Mouse (Mus musculus): ENCODE results near the gene Ttn. TPM values are rescaled to one million over a fixed set of nuclear protein-coding genes. Genes with fewer than 3 reads are reported as not detected.

The Ttn gene
- polyA plus RNA-seq, 1 experiment from 2014 or later: 717 TPM

- H3K9me3 ChIP-seq (replicated peaks; ENCODE audit: control insufficient read depth, low read length): no peaks in the 10 kb centered on the region
- H3K4me1 ChIP-seq (ENCODE audit: control insufficient read depth, insufficient read depth, low read length): no peaks in the 10 kb centered on the region
- H3K4me3 ChIP-seq (ENCODE audit: low read length): no peak overlapping the region
- H3K27me3 ChIP-seq (ENCODE audit: control insufficient read depth, insufficient read depth, low read length): no peaks in the 10 kb centered on the region
- 74% methylated on average over 4 of the region's 4 CpGs for WGBS
- H3K4me2 ChIP-seq (ENCODE audit: low read depth, low read length): no peak overlapping the region
- ATAC-seq (replicated peaks; ENCODE audit: extremely low read depth, insufficient read depth, low FRiP score): no peak
- H3K27ac ChIP-seq (ENCODE audit: low read length): 0 out of 2 replicates have a peak overlapping the region, but pooled peaks have one; percentile 12
- no peak overlapping the region for H3K9ac ChIP-seq (ENCODE audit: low read length)
- peaks cover 50% of the 10 kb centered on the region for H3K36me3 ChIP-seq (ENCODE audit: control insufficient read depth, insufficient read depth)
Observed at GRCm38 (mm10) chr2:76850066-76850465, 132.3 kb downstream of the Ttn start.

DNA sequence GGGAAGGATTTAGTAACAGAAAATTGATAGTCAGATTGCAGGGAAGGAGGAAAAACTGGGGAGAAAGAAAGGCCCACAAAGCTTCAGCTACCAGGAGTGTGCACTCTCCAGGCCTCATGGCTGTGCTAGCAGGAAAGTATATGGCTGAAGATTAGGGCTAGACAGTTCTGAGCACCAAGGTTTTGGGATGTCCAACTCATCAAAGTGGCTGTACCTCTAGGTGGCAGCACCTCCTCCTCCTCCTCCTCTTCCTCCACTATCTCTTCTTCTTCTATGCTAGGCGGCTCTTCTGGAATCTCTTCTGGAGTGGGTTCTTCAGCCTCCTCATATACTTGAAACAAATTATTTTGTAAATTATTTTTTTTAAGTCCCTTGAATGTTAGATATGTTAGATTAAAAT lies 139.2 kb downstream of the Ttn start:
- Histone ChIP-seq H3K4me3 (ENCODE audit: low read length) (no peak overlapping the region), H3K27ac (ENCODE audit: low read length) (no peak overlapping the region), H3K9ac (ENCODE audit: low read length) (no peak overlapping the region), H3K27me3 (ENCODE audit: control insufficient read depth, insufficient read depth, low read length) (no peaks in the 10 kb centered on the region), H3K9me3 (replicated peaks; ENCODE audit: control insufficient read depth, low read length) (no peaks in the 10 kb centered on the region), H3K4me2 (ENCODE audit: low read depth, low read length) (no peak overlapping the region), H3K36me3 (ENCODE audit: control insufficient read depth, insufficient read depth) (peaks cover 40% of the 10 kb centered on the region), H3K4me1 (ENCODE audit: control insufficient read depth, insufficient read depth, low read length) (no peaks in the 10 kb centered on the region)
- ATAC-seq (replicated peaks; ENCODE audit: extremely low read depth, insufficient read depth, low FRiP score): no peak
- 41% methylated on average over 1 of the region's 1 CpGs for WGBS

DNA sequence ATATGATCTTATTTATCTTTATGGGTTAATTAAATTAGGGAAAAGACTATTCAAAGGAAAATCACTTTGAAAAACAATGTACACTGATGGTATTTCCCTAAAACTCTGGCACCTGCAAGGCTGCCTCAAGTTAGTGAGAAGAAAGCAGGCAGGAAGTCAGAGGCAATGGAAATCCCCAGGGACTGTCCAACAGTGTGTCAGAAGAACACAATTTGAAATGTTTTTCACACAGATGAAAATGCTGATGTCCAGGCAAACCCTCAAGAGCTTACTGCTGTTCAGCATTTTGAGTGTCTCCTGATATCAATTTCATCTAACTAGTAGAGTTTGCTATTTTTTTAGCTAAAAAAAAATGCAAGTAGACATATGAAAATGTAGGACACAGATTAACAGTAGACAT lies 161.9 kb downstream of the Ttn start:
- H3K4me2 ChIP-seq (ENCODE audit: low read depth, low read length): no peak overlapping the region
- H3K27me3 ChIP-seq (ENCODE audit: control insufficient read depth, insufficient read depth, low read length): no peaks in the 10 kb centered on the region
- H3K9ac ChIP-seq (ENCODE audit: low read length): no peak overlapping the region
- H3K27ac ChIP-seq (ENCODE audit: low read length): no peak overlapping the region
- no peak for ATAC-seq (replicated peaks; ENCODE audit: extremely low read depth, insufficient read depth, low FRiP score)
- H3K4me1 ChIP-seq (ENCODE audit: control insufficient read depth, insufficient read depth, low read length): no peaks in the 10 kb centered on the region
- no peaks in the 10 kb centered on the region for H3K9me3 ChIP-seq (replicated peaks; ENCODE audit: control insufficient read depth, low read length)
- peaks cover 44% of the 10 kb centered on the region for H3K36me3 ChIP-seq (ENCODE audit: control insufficient read depth, insufficient read depth)
- H3K4me3 ChIP-seq (ENCODE audit: low read length): no peak overlapping the region

DNA sequence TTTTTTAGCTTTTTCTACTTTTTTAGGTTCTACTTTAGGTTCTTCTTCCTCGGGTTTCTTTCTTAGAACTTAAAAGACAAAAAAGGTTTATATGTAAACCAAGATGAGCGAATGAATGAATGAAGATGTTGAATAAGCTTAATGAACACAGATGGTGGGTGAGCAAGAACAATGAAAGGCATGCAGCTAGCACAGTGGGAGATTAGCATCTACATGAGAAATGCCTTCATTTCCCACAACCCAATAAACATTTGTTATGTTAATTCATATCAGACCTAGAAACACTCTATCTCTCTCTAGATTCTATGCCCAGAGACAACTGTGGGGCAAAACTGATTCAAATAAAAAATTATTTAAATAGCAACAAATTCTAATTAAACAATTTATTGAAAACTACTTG lies 164.6 kb downstream of the Ttn start:
- Histone ChIP-seq H3K4me2 (ENCODE audit: low read depth, low read length) (no peak overlapping the region), H3K4me3 (ENCODE audit: low read length) (no peak overlapping the region), H3K4me1 (ENCODE audit: control insufficient read depth, insufficient read depth, low read length) (no peaks in the 10 kb centered on the region), H3K9me3 (replicated peaks; ENCODE audit: control insufficient read depth, low read length) (no peaks in the 10 kb centered on the region), H3K36me3 (ENCODE audit: control insufficient read depth, insufficient read depth) (peaks cover 42% of the 10 kb centered on the region), H3K27ac (ENCODE audit: low read length) (no peak overlapping the region), H3K27me3 (ENCODE audit: control insufficient read depth, insufficient read depth, low read length) (no peaks in the 10 kb centered on the region), H3K9ac (ENCODE audit: low read length) (no peak overlapping the region)
- 71% methylated on average over 2 of the region's 2 CpGs for WGBS
- no peak for ATAC-seq (replicated peaks; ENCODE audit: extremely low read depth, insufficient read depth, low FRiP score)

DNA sequence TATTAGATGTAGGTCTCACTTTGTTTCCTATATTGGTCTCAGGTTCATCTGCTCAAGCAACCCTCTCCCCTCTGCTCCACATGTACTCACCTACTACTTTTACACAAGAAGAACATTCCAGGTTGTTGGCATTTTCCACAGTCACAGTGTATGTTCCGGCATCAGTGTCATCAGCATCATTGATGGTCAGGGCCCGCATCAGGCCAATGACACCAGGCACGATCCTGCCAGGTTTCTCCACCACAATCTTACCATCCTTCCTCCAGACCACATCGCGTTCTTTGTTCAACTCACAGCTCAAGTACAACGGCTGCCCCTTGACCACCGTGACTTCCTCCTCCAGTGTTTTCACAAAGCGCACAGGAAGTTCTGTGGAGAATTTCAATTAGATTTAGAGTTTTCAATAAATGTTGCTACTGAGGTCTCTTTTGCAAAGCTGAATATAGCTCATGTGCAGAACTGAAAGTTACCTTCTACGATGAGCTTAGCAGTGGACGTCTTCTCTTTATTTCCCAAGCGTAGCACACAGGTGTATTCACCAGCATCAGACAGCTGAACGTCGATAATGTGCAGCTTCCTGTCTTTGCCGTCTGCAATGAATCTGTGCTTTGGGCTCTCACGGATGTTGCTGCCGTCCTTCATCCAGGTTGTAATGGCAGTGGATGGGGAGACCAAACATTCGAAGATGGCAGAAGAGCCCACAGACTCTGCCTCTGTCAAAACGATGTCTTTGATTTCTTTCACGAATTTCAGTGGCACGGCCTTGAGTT lies 168.1 kb downstream of the Ttn start:
- ATAC-seq (replicated peaks; ENCODE audit: extremely low read depth, insufficient read depth, low FRiP score): no peak
- no peak overlapping the region for H3K4me2 ChIP-seq (ENCODE audit: low read depth, low read length)
- H3K36me3 ChIP-seq (ENCODE audit: control insufficient read depth, insufficient read depth): peaks cover 56% of the 10 kb centered on the region
- WGBS: 81% methylated on average over 20 of the region's 20 CpGs
- H3K4me1 ChIP-seq (ENCODE audit: control insufficient read depth, insufficient read depth, low read length): peaks cover 4% of the 10 kb centered on the region
- H3K27ac ChIP-seq (ENCODE audit: low read length): no peak overlapping the region
- H3K9ac ChIP-seq (ENCODE audit: low read length): no peak overlapping the region
- no peaks in the 10 kb centered on the region for H3K27me3 ChIP-seq (ENCODE audit: control insufficient read depth, insufficient read depth, low read length)
- no peaks in the 10 kb centered on the region for H3K9me3 ChIP-seq (replicated peaks; ENCODE audit: control insufficient read depth, low read length)
- no peak overlapping the region for H3K4me3 ChIP-seq (ENCODE audit: low read length)

DNA sequence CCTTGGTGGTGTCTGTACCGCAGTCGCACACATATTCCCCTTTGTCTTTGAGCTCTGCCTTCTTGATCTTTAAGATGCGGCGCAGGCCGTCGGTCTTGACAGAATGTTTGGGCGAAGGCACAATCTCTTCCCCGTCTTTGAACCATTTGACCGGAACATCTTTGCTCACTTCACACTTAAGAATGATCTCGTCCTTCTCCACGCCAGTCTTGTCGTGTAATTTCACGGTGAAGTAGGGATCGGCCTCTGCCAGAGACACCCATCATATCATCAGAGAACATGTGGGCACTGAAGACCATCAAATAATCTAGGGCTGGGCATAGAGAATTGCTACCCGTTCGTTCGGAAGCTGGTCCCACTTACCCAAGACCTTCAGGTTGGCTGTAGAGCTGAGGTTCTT lies 171.2 kb downstream of the Ttn start:
- Histone ChIP-seq H3K4me1 (ENCODE audit: control insufficient read depth, insufficient read depth, low read length) (peaks cover 11% of the 10 kb centered on the region), H3K9me3 (replicated peaks; ENCODE audit: control insufficient read depth, low read length) (no peaks in the 10 kb centered on the region), H3K36me3 (ENCODE audit: control insufficient read depth, insufficient read depth) (peaks cover 52% of the 10 kb centered on the region), H3K27ac (ENCODE audit: low read length) (peak overlapping the region; percentile 20), H3K4me3 (ENCODE audit: low read length) (no peak overlapping the region), H3K4me2 (ENCODE audit: low read depth, low read length) (no peak overlapping the region), H3K27me3 (ENCODE audit: control insufficient read depth, insufficient read depth, low read length) (no peaks in the 10 kb centered on the region), H3K9ac (ENCODE audit: low read length) (no peak overlapping the region)
- 83% methylated on average over 17 of the region's 17 CpGs for WGBS
- ATAC-seq (replicated peaks; ENCODE audit: extremely low read depth, insufficient read depth, low FRiP score): no peak

DNA sequence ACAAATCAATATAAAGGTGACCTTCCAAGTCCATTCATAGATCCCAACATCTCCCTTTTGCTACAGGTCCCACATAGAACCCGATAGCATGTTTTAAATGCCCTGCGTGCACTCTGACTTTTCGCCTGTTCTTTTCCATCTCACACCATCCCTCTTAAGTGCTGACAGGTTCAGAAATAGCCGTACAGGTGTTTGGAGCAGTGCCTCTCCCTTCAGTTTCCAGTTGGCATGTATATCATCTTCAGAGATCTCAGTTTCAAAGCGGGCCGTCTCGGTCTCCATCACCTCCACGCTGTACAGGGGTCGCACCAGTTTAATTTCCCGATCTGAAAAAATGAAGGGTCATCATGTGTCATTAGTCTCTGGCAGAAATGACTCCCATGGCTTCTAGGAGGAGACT lies 174.0 kb downstream of the Ttn start:
- ATAC-seq (replicated peaks; ENCODE audit: extremely low read depth, insufficient read depth, low FRiP score): peak; percentile 24; the same call in 1 of the 2 replicates
- peak overlapping the region; percentile 72 for H3K27ac ChIP-seq (ENCODE audit: low read length)
- H3K27me3 ChIP-seq (ENCODE audit: control insufficient read depth, insufficient read depth, low read length): no peaks in the 10 kb centered on the region
- H3K4me2 ChIP-seq (ENCODE audit: low read depth, low read length): peak overlapping the region; percentile 31
- H3K36me3 ChIP-seq (ENCODE audit: control insufficient read depth, insufficient read depth): peaks cover 37% of the 10 kb centered on the region
- no peaks in the 10 kb centered on the region for H3K9me3 ChIP-seq (replicated peaks; ENCODE audit: control insufficient read depth, low read length)
- no peak overlapping the region for H3K4me3 ChIP-seq (ENCODE audit: low read length)
- H3K9ac ChIP-seq (ENCODE audit: low read length): peak overlapping the region; percentile 20; the same call in 1 of the 2 replicates
- H3K4me1 ChIP-seq (ENCODE audit: control insufficient read depth, insufficient read depth, low read length): peaks cover 11% of the 10 kb centered on the region
- WGBS: 50% methylated on average over 10 of the region's 10 CpGs

DNA sequence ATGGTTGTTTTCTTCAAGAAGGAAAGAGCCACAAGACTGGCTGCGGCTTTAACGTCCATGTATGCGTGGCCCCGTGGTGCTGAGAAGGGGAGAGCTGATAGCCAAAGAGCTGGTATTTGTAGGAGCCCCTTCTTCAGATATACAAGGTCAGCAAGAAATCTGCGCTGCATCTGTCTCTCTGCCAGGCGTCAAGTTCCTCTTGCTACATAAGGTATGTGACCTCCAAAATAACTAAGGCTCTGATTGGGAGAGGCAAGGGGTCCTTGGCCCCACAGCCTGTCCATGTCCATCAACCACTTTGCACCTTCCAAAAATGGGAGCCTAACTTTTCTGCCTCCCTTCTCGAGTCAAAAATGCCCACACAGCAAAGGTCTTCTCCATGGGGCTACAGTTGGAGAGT lies 175.1 kb downstream of the Ttn start:
- peak; percentile 89 for ATAC-seq (replicated peaks; ENCODE audit: extremely low read depth, insufficient read depth, low FRiP score)
- Histone ChIP-seq H3K4me3 (ENCODE audit: low read length) (peak overlapping the region; percentile 60), H3K9ac (ENCODE audit: low read length) (peak overlapping the region; percentile 65), H3K4me2 (ENCODE audit: low read depth, low read length) (peak overlapping the region; percentile 47), H3K4me1 (ENCODE audit: control insufficient read depth, insufficient read depth, low read length) (peaks cover 11% of the 10 kb centered on the region), H3K27me3 (ENCODE audit: control insufficient read depth, insufficient read depth, low read length) (no peaks in the 10 kb centered on the region), H3K36me3 (ENCODE audit: control insufficient read depth, insufficient read depth) (peaks cover 34% of the 10 kb centered on the region), H3K27ac (ENCODE audit: low read length) (peak overlapping the region; percentile 94), H3K9me3 (replicated peaks; ENCODE audit: control insufficient read depth, low read length) (no peaks in the 10 kb centered on the region)
- WGBS: 38% methylated on average over 7 of the region's 7 CpGs

GRCm38 (mm10) chr2:76806861-76807260 lies 175.5 kb downstream of the Ttn start:
- 33% methylated on average over 9 of the region's 9 CpGs for WGBS
- peak overlapping the region; percentile 47 for H3K4me2 ChIP-seq (ENCODE audit: low read depth, low read length)
- H3K9me3 ChIP-seq (replicated peaks; ENCODE audit: control insufficient read depth, low read length): no peaks in the 10 kb centered on the region
- H3K27me3 ChIP-seq (ENCODE audit: control insufficient read depth, insufficient read depth, low read length): no peaks in the 10 kb centered on the region
- no peak for ATAC-seq (replicated peaks; ENCODE audit: extremely low read depth, insufficient read depth, low FRiP score)
- peak overlapping the region; percentile 65 for H3K9ac ChIP-seq (ENCODE audit: low read length)
- peak overlapping the region; percentile 60 for H3K4me3 ChIP-seq (ENCODE audit: low read length)
- H3K36me3 ChIP-seq (ENCODE audit: control insufficient read depth, insufficient read depth): peaks cover 35% of the 10 kb centered on the region
- H3K4me1 ChIP-seq (ENCODE audit: control insufficient read depth, insufficient read depth, low read length): peaks cover 11% of the 10 kb centered on the region
- peak overlapping the region; percentile 94 for H3K27ac ChIP-seq (ENCODE audit: low read length)
